Mouse (Mus musculus): ENCODE results near the gene Taar7d. TPM values are rescaled to one million over a fixed set of nuclear protein-coding genes. Genes with fewer than 3 reads are reported as not detected.
"Not testable (repeated sequence)": the region's sequence is repeated elsewhere in the genome, so short reads cannot be mapped to it uniquely, and the experiment has no call there.

Gene Taar7d
- polyA plus RNA-seq, 1 experiment, result not detected

DNA sequence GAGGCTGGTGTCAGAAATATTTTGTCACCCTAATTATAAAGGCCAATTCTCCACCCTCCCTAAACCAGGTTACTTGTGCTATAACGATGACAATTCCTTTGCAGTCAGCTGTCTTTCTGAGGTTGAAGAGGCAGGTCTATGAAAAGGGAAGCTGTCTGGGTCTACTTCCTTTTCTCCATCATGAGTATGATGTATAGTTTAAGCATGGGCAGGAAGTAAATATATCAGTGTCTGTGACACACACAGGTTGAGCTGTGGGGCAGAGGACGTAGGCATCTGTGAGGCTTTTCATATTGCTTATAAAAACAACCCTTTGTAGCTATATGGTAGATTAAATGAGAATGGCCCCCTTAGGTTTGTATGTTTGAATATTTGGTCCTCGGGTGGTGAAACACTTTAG, 32.0 kb downstream of the Taar7d start:
- Histone ChIP-seq H3K4me1 (ENCODE audit: control insufficient read depth, insufficient read depth, insufficient read length, low read length) (no peaks in the 10 kb centered on the region), H3K4me3 (ENCODE audit: insufficient read depth, low read depth, low read length) (no peak overlapping the region), H3K27ac (replicated peaks; ENCODE audit: low read depth, low read length) (no peak overlapping the region)

GRCm38 (mm10) chr10:24074751-24075150, 47.7 kb downstream of the Taar7d start:
- H3K4me1 ChIP-seq (ENCODE audit: control insufficient read depth, insufficient read depth, insufficient read length, low read length); H3K27ac ChIP-seq (replicated peaks; ENCODE audit: low read depth, low read length); H3K4me3 ChIP-seq (ENCODE audit: insufficient read depth, low read depth, low read length): not testable (repeated sequence)

GRCm38 (mm10) chr10:24076200-24076599, 49.2 kb downstream of the Taar7d start, which contains the start of gene Taar8a:
Gene Taar8a, plus strand, starts transcription at chr10:24076500.
- not testable (repeated sequence) for H3K4me3 ChIP-seq (ENCODE audit: insufficient read depth, low read depth, low read length); H3K27ac ChIP-seq (replicated peaks; ENCODE audit: low read depth, low read length); H3K4me1 ChIP-seq (ENCODE audit: control insufficient read depth, insufficient read depth, insufficient read length, low read length)

Other genes starting within 250 kb of the Taar7d start
- 46.3 and 65.8 TPM in 2 replicates for gene Rps12, start 239.9 kb upstream of the Taar7d start, polyA plus RNA-seq (2012; ENCODE audit: insufficient read depth, insufficient read length, missing spikeins)
- 21.2 and 22.2 TPM in 2 replicates for gene Slc18b1, start 230.2 kb upstream of the Taar7d start, polyA plus RNA-seq (2012; ENCODE audit: insufficient read depth, insufficient read length, missing spikeins)
- gene Vnn3, start 175.8 kb upstream of the Taar7d start, polyA plus RNA-seq (2012; ENCODE audit: insufficient read depth, insufficient read length, missing spikeins), result 0.75 and 1.9 TPM in 2 replicates
- gene Vnn1, start 132.5 kb upstream of the Taar7d start, polyA plus RNA-seq (2012; ENCODE audit: insufficient read depth, insufficient read length, missing spikeins), result 1.4 and 2.2 TPM in 2 replicates
- gene Taar1, start 106.9 kb upstream of the Taar7d start, polyA plus RNA-seq (2012; ENCODE audit: insufficient read depth, insufficient read length, missing spikeins), result not detected in 2 replicates
- not detected in 2 replicates for gene Taar2, start 88.7 kb upstream of the Taar7d start, polyA plus RNA-seq (2012; ENCODE audit: insufficient read depth, insufficient read length, missing spikeins)
- gene Taar3, start 77.7 kb upstream of the Taar7d start, polyA plus RNA-seq (2012; ENCODE audit: insufficient read depth, insufficient read length, missing spikeins), result not detected in 2 replicates
- gene Taar4, start 66.7 kb upstream of the Taar7d start, polyA plus RNA-seq (2012; ENCODE audit: insufficient read depth, insufficient read length, missing spikeins), result not detected in 2 replicates
- gene Taar5, start 56.5 kb upstream of the Taar7d start, polyA plus RNA-seq (2012; ENCODE audit: insufficient read depth, insufficient read length, missing spikeins), result not detected in 2 replicates
- not detected in 2 replicates for gene Taar6, start 41.6 kb upstream of the Taar7d start, polyA plus RNA-seq (2012; ENCODE audit: insufficient read depth, insufficient read length, missing spikeins)
- not detected in 2 replicates for gene Taar7a, start 33.7 kb upstream of the Taar7d start, polyA plus RNA-seq (2012; ENCODE audit: insufficient read depth, insufficient read length, missing spikeins)
- not detected in 2 replicates for gene Taar7b, start 27.3 kb upstream of the Taar7d start, polyA plus RNA-seq (2012; ENCODE audit: insufficient read depth, insufficient read length, missing spikeins)
- not detected in 2 replicates for gene Taar7e, start 10.4 kb downstream of the Taar7d start, polyA plus RNA-seq (2012; ENCODE audit: insufficient read depth, insufficient read length, missing spikeins)
- gene Taar7f, start 22.3 kb downstream of the Taar7d start, polyA plus RNA-seq (2012; ENCODE audit: insufficient read depth, insufficient read length, missing spikeins), result not detected in 2 replicates
- not detected in 2 replicates for gene Taar8a, start 49.3 kb downstream of the Taar7d start, polyA plus RNA-seq (2012; ENCODE audit: insufficient read depth, insufficient read length, missing spikeins)
- gene Taar8b, start 65.1 kb downstream of the Taar7d start, polyA plus RNA-seq (2012; ENCODE audit: insufficient read depth, insufficient read length, missing spikeins), result not detected in 2 replicates
- gene Taar8c, start 74.7 kb downstream of the Taar7d start, polyA plus RNA-seq (2012; ENCODE audit: insufficient read depth, insufficient read length, missing spikeins), result not detected in 2 replicates
- gene Taar9, start 82.3 kb downstream of the Taar7d start, polyA plus RNA-seq (2012; ENCODE audit: insufficient read depth, insufficient read length, missing spikeins), result not detected in 2 replicates
- 35.7 and 40.4 TPM in 2 replicates for gene Stx7, start 122.1 kb downstream of the Taar7d start, polyA plus RNA-seq (2012; ENCODE audit: insufficient read depth, insufficient read length, missing spikeins)
- 0.55 TPM in 1 of 2 replicates, not detected in the other for gene Moxd1, start 196.3 kb downstream of the Taar7d start, polyA plus RNA-seq (2012; ENCODE audit: insufficient read depth, insufficient read length, missing spikeins)